Mouse (Mus musculus): ENCODE measurements around the gene Gimap3. TPM values are rescaled to one million over a fixed set of nuclear protein-coding genes. Genes with fewer than 3 reads are reported as not detected.

Gene Gimap3
- polyA plus RNA-seq, 1 experiment from 2014 or later, result 0.19 TPM

DNA sequence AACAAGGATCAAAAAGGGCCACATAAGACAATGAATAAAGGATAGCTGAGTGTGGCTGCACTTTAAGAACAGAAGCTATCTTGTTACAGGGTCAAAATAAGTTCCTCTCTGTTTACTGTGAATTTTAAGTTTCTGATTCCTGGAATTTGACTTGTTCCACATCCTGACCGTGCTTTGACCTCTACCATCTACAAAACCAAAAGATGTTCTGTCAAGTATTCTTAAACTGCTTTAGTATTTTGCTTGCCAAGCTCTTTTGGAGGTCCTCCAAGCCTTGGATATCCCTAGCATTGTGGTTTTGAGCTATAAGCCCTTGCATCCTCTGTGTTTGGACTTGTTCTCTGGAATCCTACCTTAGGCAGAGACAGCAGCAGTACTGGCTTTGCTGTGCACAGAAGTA lies 14.5 kb upstream of the Gimap3 start:
- Histone ChIP-seq H3K9me3 (ENCODE audit: low read length) (no peaks in the 10 kb centered on the region), H3K9ac (replicated peaks; ENCODE audit: low read length) (no peak overlapping the region), H3K4me3 (ENCODE audit: low read length) (no peak overlapping the region), H3K27ac (ENCODE audit: low read length) (no peak overlapping the region), H3K36me3 (ENCODE audit: insufficient read depth, low read length) (no peaks in the 10 kb centered on the region), H3K4me1 (ENCODE audit: insufficient read depth, low read length) (no peaks in the 10 kb centered on the region), H3K4me2 (replicated peaks; ENCODE audit: low read depth, low read length) (no peak overlapping the region), H3K27me3 (ENCODE audit: insufficient read depth, low read length) (no peaks in the 10 kb centered on the region)
- no peak for ATAC-seq (ENCODE audit: low FRiP score, low TSS enrichment)
- 52% methylated on average over 1 of the region's 1 CpGs for WGBS

DNA sequence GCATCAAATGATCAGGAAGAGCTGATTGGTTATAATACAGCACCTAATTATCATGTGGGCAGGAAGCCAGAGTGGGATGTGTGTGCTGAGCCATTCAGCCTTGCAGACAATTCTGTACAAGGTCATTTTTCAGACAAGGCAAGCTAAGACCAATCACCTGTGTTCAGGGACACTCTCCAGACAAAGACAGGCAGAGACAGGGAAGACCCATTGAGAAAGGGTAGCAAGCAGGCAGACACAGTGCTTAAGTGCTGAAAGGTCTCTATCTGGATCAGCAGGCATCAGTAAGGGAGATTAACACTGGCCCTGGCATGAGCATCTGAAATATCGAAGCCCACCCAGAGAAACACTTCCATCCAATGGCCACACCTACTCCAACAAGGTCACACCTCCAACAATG lies 13.8 kb upstream of the Gimap3 start:
- Histone ChIP-seq H3K4me1 (ENCODE audit: insufficient read depth, low read length) (no peaks in the 10 kb centered on the region), H3K4me3 (ENCODE audit: low read length) (no peak overlapping the region), H3K9me3 (ENCODE audit: low read length) (no peaks in the 10 kb centered on the region), H3K4me2 (replicated peaks; ENCODE audit: low read depth, low read length) (no peak overlapping the region), H3K27me3 (ENCODE audit: insufficient read depth, low read length) (no peaks in the 10 kb centered on the region), H3K27ac (ENCODE audit: low read length) (no peak overlapping the region), H3K9ac (replicated peaks; ENCODE audit: low read length) (no peak overlapping the region), H3K36me3 (ENCODE audit: insufficient read depth, low read length) (no peaks in the 10 kb centered on the region)
- ATAC-seq (ENCODE audit: low FRiP score, low TSS enrichment), result no peak
- whole genome bisulfite sequencing, result 88% methylated on average over 1 of the region's 1 CpGs

DNA sequence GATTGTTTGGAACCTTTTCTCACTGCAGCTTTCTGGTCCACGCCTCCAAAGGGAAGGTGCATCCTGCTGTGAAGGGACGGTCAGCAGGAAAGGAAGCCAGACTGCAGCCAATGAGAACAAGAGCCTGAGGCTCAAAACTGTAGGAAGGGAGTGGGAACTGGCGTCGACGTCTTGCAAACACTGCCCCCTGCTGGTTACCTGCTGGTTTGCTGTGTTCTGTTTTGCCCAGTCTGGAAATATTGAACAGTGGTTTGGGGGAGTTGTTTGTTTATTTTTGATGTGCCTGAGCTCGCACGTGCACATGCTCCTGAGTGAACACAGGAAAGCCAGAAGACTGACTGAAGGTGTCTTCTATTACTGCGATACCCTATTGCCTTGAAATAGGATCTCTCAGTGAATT lies 1.4 kb upstream of the Gimap3 start:
- Histone ChIP-seq H3K36me3 (ENCODE audit: insufficient read depth, low read length) (no peaks in the 10 kb centered on the region), H3K27me3 (ENCODE audit: insufficient read depth, low read length) (no peaks in the 10 kb centered on the region), H3K4me2 (replicated peaks; ENCODE audit: low read depth, low read length) (no peak overlapping the region), H3K9ac (replicated peaks; ENCODE audit: low read length) (no peak overlapping the region), H3K9me3 (ENCODE audit: low read length) (0 out of 2 replicates have a peak, but pooled peaks cover 2% of the 10 kb centered on the region), H3K4me3 (ENCODE audit: low read length) (no peak overlapping the region), H3K4me1 (ENCODE audit: insufficient read depth, low read length) (no peaks in the 10 kb centered on the region), H3K27ac (ENCODE audit: low read length) (no peak overlapping the region)
- ATAC-seq (ENCODE audit: low FRiP score, low TSS enrichment), result peak; percentile 76; the same call in 1 of the 2 replicates
- 9% methylated on average over 8 of the region's 8 CpGs for WGBS

DNA sequence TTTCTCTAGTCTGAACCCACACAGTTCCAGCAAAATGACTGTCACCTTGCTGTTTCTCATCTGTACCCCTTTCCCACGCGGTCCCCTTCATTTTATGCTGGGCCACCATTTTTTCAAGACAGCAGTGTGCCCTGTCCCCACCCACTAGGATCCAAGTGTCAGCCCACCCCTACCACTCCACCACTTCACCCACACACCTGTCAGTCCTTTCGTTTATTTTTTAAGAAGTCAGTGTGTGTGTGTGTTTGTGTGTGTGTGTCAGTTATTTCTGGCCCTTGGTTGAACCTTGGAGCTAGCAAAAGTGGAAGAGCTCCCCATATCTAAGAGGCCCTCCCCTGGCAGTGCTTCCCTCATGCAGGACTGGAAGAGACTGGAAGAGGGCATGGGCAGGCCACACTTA lies 1.7 kb downstream of the Gimap3 start:
- no peaks in the 10 kb centered on the region; the same call in 1 of the 2 replicates for H3K9me3 ChIP-seq (ENCODE audit: low read length)
- no peaks in the 10 kb centered on the region for H3K4me1 ChIP-seq (ENCODE audit: insufficient read depth, low read length)
- no peaks in the 10 kb centered on the region for H3K27me3 ChIP-seq (ENCODE audit: insufficient read depth, low read length)
- no peak overlapping the region for H3K9ac ChIP-seq (replicated peaks; ENCODE audit: low read length)
- ATAC-seq (ENCODE audit: low FRiP score, low TSS enrichment), result no peak
- no peaks in the 10 kb centered on the region for H3K36me3 ChIP-seq (ENCODE audit: insufficient read depth, low read length)
- 96% methylated on average over 3 of the region's 3 CpGs for WGBS
- no peak overlapping the region for H3K4me2 ChIP-seq (replicated peaks; ENCODE audit: low read depth, low read length)
- no peak overlapping the region for H3K27ac ChIP-seq (ENCODE audit: low read length)
- no peak overlapping the region for H3K4me3 ChIP-seq (ENCODE audit: low read length)

DNA sequence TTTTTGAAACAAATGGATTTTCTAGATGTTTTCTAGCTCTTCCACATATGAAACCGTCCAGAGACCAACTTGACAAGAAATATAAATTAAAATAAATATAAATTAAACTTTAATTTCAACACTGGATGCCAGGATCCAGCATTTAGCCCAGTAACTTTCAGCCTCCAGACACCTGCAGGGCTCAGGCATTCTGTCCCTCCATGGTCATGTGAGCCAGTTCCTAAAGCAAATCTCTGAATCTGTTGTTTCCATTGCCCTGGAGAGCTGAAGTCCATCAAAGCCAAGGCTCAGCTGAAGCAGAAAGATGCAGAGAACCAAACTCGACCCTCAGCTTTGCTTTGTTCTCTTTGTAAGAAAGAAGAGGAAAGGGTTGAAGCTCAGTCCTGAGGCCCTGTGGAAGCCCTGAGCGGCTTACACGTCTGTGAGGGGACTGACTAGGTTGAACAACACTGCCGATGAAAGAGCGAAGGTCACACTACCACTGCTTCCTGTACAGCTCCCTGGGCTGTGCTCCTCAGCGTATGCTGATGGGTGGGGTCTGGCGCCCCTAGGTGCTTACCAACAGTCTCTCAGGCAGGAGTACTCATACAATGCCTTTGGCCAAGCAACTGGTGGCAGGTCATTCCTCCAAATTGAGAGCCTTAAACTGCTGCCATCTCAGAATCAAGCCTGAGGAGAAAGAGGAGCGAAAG lies 2.3 kb downstream of the Gimap3 start:
- no peak for ATAC-seq (ENCODE audit: low FRiP score, low TSS enrichment)
- H3K27ac ChIP-seq (ENCODE audit: low read length), result no peak overlapping the region
- H3K9me3 ChIP-seq (ENCODE audit: low read length), result no peaks in the 10 kb centered on the region; the same call in 1 of the 2 replicates
- no peaks in the 10 kb centered on the region for H3K36me3 ChIP-seq (ENCODE audit: insufficient read depth, low read length)
- 67% methylated on average over 9 of the region's 9 CpGs for WGBS
- H3K27me3 ChIP-seq (ENCODE audit: insufficient read depth, low read length), result no peaks in the 10 kb centered on the region
- H3K4me3 ChIP-seq (ENCODE audit: low read length), result no peak overlapping the region
- no peaks in the 10 kb centered on the region for H3K4me1 ChIP-seq (ENCODE audit: insufficient read depth, low read length)
- no peak overlapping the region for H3K4me2 ChIP-seq (replicated peaks; ENCODE audit: low read depth, low read length)
- H3K9ac ChIP-seq (replicated peaks; ENCODE audit: low read length), result no peak overlapping the region

DNA sequence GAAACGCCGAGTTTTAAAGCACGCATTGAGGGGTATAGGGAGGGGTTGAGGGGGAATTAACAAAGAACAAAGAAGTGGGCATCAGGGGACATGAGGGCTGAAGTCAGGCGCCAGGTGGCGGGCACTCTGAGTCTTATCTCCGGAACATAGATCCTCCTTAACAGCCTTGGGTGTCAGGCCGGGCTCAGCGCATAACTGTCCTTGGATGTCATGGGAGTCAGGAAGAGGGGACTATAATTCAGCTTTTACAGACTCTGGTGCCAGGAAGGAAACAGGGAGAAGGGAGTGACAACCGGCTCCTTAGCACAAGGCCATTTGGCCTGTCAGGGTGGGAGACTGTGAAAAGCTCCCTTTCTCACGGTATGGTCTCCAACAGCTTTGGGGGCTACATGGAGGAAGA lies 6.2 kb downstream of the Gimap3 start:
- no peak for ATAC-seq (ENCODE audit: low FRiP score, low TSS enrichment)
- H3K9ac ChIP-seq (replicated peaks; ENCODE audit: low read length), result no peak overlapping the region
- H3K9me3 ChIP-seq (ENCODE audit: low read length), result no peaks in the 10 kb centered on the region; the same call in 1 of the 2 replicates
- H3K27me3 ChIP-seq (ENCODE audit: insufficient read depth, low read length), result no peaks in the 10 kb centered on the region
- no peak overlapping the region for H3K4me3 ChIP-seq (ENCODE audit: low read length)
- H3K4me1 ChIP-seq (ENCODE audit: insufficient read depth, low read length), result no peaks in the 10 kb centered on the region
- WGBS, result 87% methylated on average over 10 of the region's 10 CpGs
- H3K36me3 ChIP-seq (ENCODE audit: insufficient read depth, low read length), result no peaks in the 10 kb centered on the region
- no peak overlapping the region for H3K4me2 ChIP-seq (replicated peaks; ENCODE audit: low read depth, low read length)
- H3K27ac ChIP-seq (ENCODE audit: low read length), result no peak overlapping the region

DNA sequence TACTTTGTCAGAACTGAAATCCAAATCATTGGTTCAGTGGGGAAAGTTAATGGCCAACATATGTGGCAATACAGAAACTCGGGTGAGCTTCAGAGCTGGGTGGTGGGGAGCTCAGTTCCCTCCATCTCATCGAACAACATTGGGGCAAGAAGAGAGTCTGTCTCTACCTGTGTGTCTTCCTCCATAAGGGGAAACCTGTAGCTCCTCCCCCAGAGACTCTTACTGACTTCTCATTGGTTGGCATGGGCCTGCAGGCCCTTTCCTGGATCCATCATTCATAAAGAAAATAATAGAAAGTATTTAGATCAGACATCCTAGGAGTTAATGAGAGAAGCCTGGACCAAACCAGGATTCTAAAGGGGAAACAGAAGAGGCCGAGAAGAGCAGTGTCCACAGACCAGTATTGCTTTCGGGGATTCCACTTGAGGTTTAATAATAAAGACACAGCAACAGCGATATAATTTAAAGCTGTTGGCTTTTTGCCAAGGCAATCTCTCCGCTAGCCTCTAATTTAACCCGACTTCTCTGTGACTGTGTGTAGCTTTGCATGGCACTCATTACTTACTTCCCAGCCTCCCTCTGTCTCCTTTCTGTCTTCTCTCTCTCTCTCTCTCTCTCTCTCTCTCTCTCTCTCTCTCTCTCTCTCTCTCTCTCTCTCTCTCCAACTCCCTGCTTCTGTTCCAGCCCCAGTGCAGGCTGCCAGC lies 6.9 kb downstream of the Gimap3 start:
- Histone ChIP-seq H3K4me3 (ENCODE audit: low read length) (no peak overlapping the region), H3K4me1 (ENCODE audit: insufficient read depth, low read length) (no peaks in the 10 kb centered on the region), H3K27me3 (ENCODE audit: insufficient read depth, low read length) (no peaks in the 10 kb centered on the region), H3K27ac (ENCODE audit: low read length) (no peak overlapping the region), H3K9ac (replicated peaks; ENCODE audit: low read length) (no peak overlapping the region), H3K36me3 (ENCODE audit: insufficient read depth, low read length) (no peaks in the 10 kb centered on the region), H3K4me2 (replicated peaks; ENCODE audit: low read depth, low read length) (no peak overlapping the region), H3K9me3 (ENCODE audit: low read length) (no peaks in the 10 kb centered on the region; the same call in 1 of the 2 replicates)
- 56% methylated on average over 7 of the region's 7 CpGs for WGBS
- ATAC-seq (ENCODE audit: low FRiP score, low TSS enrichment), result no peak

DNA sequence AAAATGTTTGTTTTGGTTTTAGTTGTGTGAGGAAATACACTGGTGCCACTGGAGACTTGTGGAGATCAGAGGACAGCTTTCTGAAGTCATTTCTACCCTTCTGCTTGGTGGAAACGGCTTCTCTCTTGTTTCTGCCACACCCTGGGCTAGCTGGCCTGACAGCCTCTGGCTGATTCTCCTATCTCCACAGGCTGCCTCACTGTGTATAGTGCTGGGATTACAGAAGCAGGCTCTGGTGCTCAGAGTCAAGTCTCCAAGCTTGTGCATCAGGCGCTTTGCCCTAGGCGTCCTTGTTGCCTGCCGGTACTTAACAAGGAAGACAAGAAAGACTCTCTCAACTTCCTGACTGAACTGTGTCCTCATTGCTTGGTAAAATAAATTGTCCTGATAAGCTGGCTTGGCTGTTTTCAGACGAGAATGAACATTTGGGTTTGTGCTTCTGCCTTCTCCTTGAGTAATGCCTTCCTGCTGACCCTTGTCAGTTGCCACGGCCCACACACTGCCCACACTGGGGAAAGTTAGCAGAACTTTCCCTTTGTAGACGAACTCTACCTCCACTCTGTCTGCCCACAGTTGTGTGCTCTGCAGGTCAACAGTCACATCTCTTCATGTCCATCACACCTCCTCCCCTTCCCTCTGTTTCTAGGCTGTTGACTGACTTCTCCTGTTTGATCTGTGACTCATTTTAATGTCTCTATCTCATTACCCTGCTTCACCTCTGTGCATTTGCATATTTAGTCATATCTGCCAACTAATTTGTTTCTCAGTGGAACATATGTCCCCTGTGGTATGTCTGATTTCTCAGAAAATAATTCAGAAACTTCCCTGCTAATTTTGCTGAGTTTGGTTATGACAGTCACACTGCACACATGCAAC lies 23.3 kb downstream of the Gimap3 start:
- peak overlapping the region; percentile 31 for H3K4me2 ChIP-seq (replicated peaks; ENCODE audit: low read depth, low read length)

DNA sequence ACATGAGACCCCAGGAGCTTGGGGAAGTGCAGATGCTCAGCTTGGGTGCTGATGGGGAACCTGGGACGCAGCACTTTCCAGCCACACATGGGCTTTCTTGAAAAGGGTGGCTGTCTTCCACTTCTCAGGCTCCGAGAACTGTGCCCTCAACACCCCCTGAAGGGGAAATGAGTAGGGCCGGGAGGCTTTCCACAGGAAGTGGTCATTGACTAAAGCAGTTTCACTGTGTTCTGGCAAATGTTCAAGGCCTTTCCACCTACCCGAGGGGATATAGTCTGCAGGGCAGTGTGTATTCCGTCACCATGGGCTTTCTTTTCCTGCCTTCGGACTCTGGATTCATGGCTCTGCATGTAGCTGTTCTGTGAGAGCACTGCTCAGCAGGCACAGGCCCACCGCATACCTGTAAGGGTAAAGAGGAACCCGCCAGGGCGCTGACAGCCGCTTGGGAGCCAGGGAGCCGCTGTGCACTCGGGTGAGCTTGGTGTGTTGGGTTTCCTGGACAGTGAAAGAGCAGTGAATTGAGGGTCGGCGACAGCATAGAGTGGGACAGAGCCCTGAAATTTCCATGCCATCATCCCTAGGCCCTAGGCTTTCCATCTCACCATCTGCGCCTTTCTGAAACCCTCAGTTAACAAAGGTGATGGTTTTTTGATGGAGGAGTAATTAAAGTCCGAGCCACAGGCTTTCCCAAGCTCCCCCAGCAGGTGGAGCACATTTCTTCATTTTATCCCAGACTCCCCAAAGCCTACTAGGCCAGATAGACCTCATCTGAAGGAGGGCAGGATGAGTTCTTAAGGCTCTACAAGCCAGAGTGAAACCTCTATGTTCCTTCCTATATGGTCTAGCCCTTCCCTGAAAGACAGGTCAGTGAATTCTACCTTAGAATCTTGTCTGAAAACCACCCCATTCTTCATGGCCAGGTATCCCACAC lies 24.4 kb downstream of the Gimap3 start, which contains the start of gene Gimap5:
Gimap5 (plus strand) TSS at position 239 of the 931 bp plus-strand sequence.
- peak within 1 kb of the TSS; percentile 31 for H3K4me2 ChIP-seq (replicated peaks; ENCODE audit: low read depth, low read length)
- no peaks in the 10 kb centered on the region for H3K36me3 ChIP-seq (ENCODE audit: insufficient read depth, low read length)
- 41% methylated on average over 16 of the region's 16 CpGs for WGBS
- H3K27ac ChIP-seq (ENCODE audit: low read length), result peak within 1 kb of the TSS; percentile 87
- no peaks in the 10 kb centered on the region for H3K9me3 ChIP-seq (ENCODE audit: low read length)
- peaks cover 11% of the 10 kb centered on the region for H3K27me3 ChIP-seq (ENCODE audit: insufficient read depth, low read length)
- peaks cover 15% of the 10 kb centered on the region for H3K4me1 ChIP-seq (ENCODE audit: insufficient read depth, low read length)
- peak within 1 kb of the TSS; percentile 37 for H3K4me3 ChIP-seq (ENCODE audit: low read length)
- peak within 1 kb of the TSS; percentile 58 for H3K9ac ChIP-seq (replicated peaks; ENCODE audit: low read length)
- ATAC-seq (ENCODE audit: low FRiP score, low TSS enrichment), result peak; percentile 32; the same call in 1 of the 2 replicates

More for the DNA sequence above, 23.3 kb downstream of the Gimap3 start:
- Histone ChIP-seq H3K36me3 (ENCODE audit: insufficient read depth, low read length) (no peaks in the 10 kb centered on the region), H3K27me3 (ENCODE audit: insufficient read depth, low read length) (peaks cover 11% of the 10 kb centered on the region), H3K27ac (ENCODE audit: low read length) (peak overlapping the region; percentile 87; the same call in 1 of the 2 replicates), H3K9ac (replicated peaks; ENCODE audit: low read length) (no peak overlapping the region; the same call in 1 of the 2 replicates), H3K9me3 (ENCODE audit: low read length) (no peaks in the 10 kb centered on the region), H3K4me3 (ENCODE audit: low read length) (peak overlapping the region; percentile 37), H3K4me1 (ENCODE audit: insufficient read depth, low read length) (peaks cover 4% of the 10 kb centered on the region; the same call in 1 of the 2 replicates)
- no peak for ATAC-seq (ENCODE audit: low FRiP score, low TSS enrichment)
- WGBS, result 33% methylated on average over 7 of the region's 7 CpGs
